Mouse (Mus musculus): ENCODE data around the gene Zfp512. TPM values are rescaled to one million over a fixed set of nuclear protein-coding genes. Genes with fewer than 3 reads are reported as not detected.
A peak's percentile ranks its signal among the peaks of the same experiment; 100 is the strongest.
"Not testable (repeated sequence)": the region's sequence is repeated elsewhere in the genome, so short reads cannot be mapped to it uniquely, and the experiment has no call there.

Zfp512 gene
- polyA plus RNA-seq, 1 experiment, result 30.1 TPM

GRCm38 (mm10) chr5:31487889-31488288 lies 35.7 kb downstream of the Zfp512 start:
- Histone ChIP-seq H3K27ac (ENCODE audit: insufficient read depth, low read length) (no peak overlapping the region), H3K4me3 (ENCODE audit: insufficient read depth, low read length) (no peak overlapping the region), H3K4me1 (ENCODE audit: control insufficient read depth, insufficient read depth, low read length) (no peaks in the 10 kb centered on the region)
- TF ChIP-seq POLR2A (IDR thresholded peaks at IDR 0.05; ENCODE audit: low read depth, low read length) (no peak), CTCF (IDR thresholded peaks at IDR 0.05; ENCODE audit: borderline replicate concordance, insufficient read depth, low read length) (no peak)

GRCm38 (mm10) chr5:31489116-31489769 lies 37.0 kb downstream of the Zfp512 start:
- no peak for TF ChIP-seq POLR2A (IDR thresholded peaks at IDR 0.05; ENCODE audit: low read depth, low read length)
- TF ChIP-seq CTCF (IDR thresholded peaks at IDR 0.05; ENCODE audit: borderline replicate concordance, insufficient read depth, low read length), result no peak
- H3K4me1 ChIP-seq (ENCODE audit: control insufficient read depth, insufficient read depth, low read length), result no peaks in the 10 kb centered on the region

GRCm38 (mm10) chr5:31492031-31492430 lies 39.8 kb downstream of the Zfp512 start:
- no peaks in the 10 kb centered on the region for H3K4me1 ChIP-seq (ENCODE audit: control insufficient read depth, insufficient read depth, low read length)
- H3K27ac ChIP-seq (ENCODE audit: insufficient read depth, low read length), result no peak overlapping the region
- TF ChIP-seq CTCF (IDR thresholded peaks at IDR 0.05; ENCODE audit: borderline replicate concordance, insufficient read depth, low read length) (no peak), POLR2A (IDR thresholded peaks at IDR 0.05; ENCODE audit: low read depth, low read length) (no peak)
- H3K4me3 ChIP-seq (ENCODE audit: insufficient read depth, low read length), result no peak overlapping the region

More at GRCm38 (mm10) chr5:31489116-31489769, 37.0 kb downstream of the Zfp512 start:
- Histone ChIP-seq H3K27ac (ENCODE audit: insufficient read depth, low read length) (no peak overlapping the region), H3K4me3 (ENCODE audit: insufficient read depth, low read length) (no peak overlapping the region)

GRCm38 (mm10) chr5:31494513-31495297 lies 42.5 kb downstream of the Zfp512 start, which contains the start of gene Gpn1:
Gpn1 (plus strand) TSS chr5:31494741.
- H3K4me3 ChIP-seq (ENCODE audit: insufficient read depth, low read length), result peak within 1 kb of the TSS; percentile 98
- H3K27ac ChIP-seq (ENCODE audit: insufficient read depth, low read length), result no peak within 1 kb of the TSS
- TF ChIP-seq POLR2A (IDR thresholded peaks at IDR 0.05; ENCODE audit: low read depth, low read length) (peak; percentile 47), CTCF (IDR thresholded peaks at IDR 0.05; ENCODE audit: borderline replicate concordance, insufficient read depth, low read length) (no peak)
- no peaks in the 10 kb centered on the region for H3K4me1 ChIP-seq (ENCODE audit: control insufficient read depth, insufficient read depth, low read length)

GRCm38 (mm10) chr5:31504843-31505242 lies 52.6 kb downstream of the Zfp512 start:
- Histone ChIP-seq H3K4me1 (ENCODE audit: control insufficient read depth, insufficient read depth, low read length) (no peaks in the 10 kb centered on the region), H3K4me3 (ENCODE audit: insufficient read depth, low read length) (no peak overlapping the region)
- TF ChIP-seq POLR2A (IDR thresholded peaks at IDR 0.05; ENCODE audit: low read depth, low read length) (no peak), CTCF (IDR thresholded peaks at IDR 0.05; ENCODE audit: borderline replicate concordance, insufficient read depth, low read length) (no peak)

GRCm38 (mm10) chr5:31512481-31512880 lies 60.2 kb downstream of the Zfp512 start:
- H3K4me1 ChIP-seq (ENCODE audit: control insufficient read depth, insufficient read depth, low read length), result no peaks in the 10 kb centered on the region
- no peak for TF ChIP-seq POLR2A (IDR thresholded peaks at IDR 0.05; ENCODE audit: low read depth, low read length)
- TF ChIP-seq CTCF (IDR thresholded peaks at IDR 0.05; ENCODE audit: borderline replicate concordance, insufficient read depth, low read length), result no peak

More at GRCm38 (mm10) chr5:31504843-31505242, 52.6 kb downstream of the Zfp512 start:
- H3K27ac ChIP-seq (ENCODE audit: insufficient read depth, low read length), result no peak overlapping the region

GRCm38 (mm10) chr5:31520556-31520955 lies 68.3 kb downstream of the Zfp512 start:
- H3K27ac ChIP-seq (ENCODE audit: insufficient read depth, low read length), result no peak overlapping the region

More at GRCm38 (mm10) chr5:31512481-31512880, 60.2 kb downstream of the Zfp512 start:
- H3K4me3 ChIP-seq (ENCODE audit: insufficient read depth, low read length), result no peak overlapping the region
- no peak overlapping the region for H3K27ac ChIP-seq (ENCODE audit: insufficient read depth, low read length)

GRCm38 (mm10) chr5:31526354-31527116 lies 74.3 kb downstream of the Zfp512 start, which contains the start of gene Slc4a1ap:
Slc4a1ap (plus strand) TSS chr5:31526995.
- Histone ChIP-seq H3K4me3 (ENCODE audit: insufficient read depth, low read length) (peak within 1 kb of the TSS; percentile 90), H3K27ac (ENCODE audit: insufficient read depth, low read length) (0 out of 2 replicates have a peak within 1 kb of the TSS, but pooled peaks have one; percentile 27), H3K4me1 (ENCODE audit: control insufficient read depth, insufficient read depth, low read length) (peaks cover 6% of the 10 kb centered on the region; the same call in 1 of the 2 replicates)
- peak; percentile 71 for TF ChIP-seq POLR2A (IDR thresholded peaks at IDR 0.05; ENCODE audit: low read depth, low read length)
- TF ChIP-seq CTCF (IDR thresholded peaks at IDR 0.05; ENCODE audit: borderline replicate concordance, insufficient read depth, low read length), result no peak

More at GRCm38 (mm10) chr5:31520556-31520955, 68.3 kb downstream of the Zfp512 start:
- H3K4me1 ChIP-seq (ENCODE audit: control insufficient read depth, insufficient read depth, low read length), result peaks cover under 1% of the 10 kb centered on the region; the same call in 1 of the 2 replicates
- no peak overlapping the region for H3K4me3 ChIP-seq (ENCODE audit: insufficient read depth, low read length)
- TF ChIP-seq CTCF (IDR thresholded peaks at IDR 0.05; ENCODE audit: borderline replicate concordance, insufficient read depth, low read length), result no peak
- no peak for TF ChIP-seq POLR2A (IDR thresholded peaks at IDR 0.05; ENCODE audit: low read depth, low read length)

- H3K27ac ChIP-seq (ENCODE audit: insufficient read depth, low read length), result no peak overlapping the region
- TF ChIP-seq POLR2A (IDR thresholded peaks at IDR 0.05; ENCODE audit: low read depth, low read length), result no peak
- TF ChIP-seq CTCF (IDR thresholded peaks at IDR 0.05; ENCODE audit: borderline replicate concordance, insufficient read depth, low read length), result no peak
These were observed 75.0 kb downstream of the Zfp512 start for GRCm38 (mm10) chr5:31527117-31527680.

GRCm38 (mm10) chr5:31527707-31528106 lies 75.5 kb downstream of the Zfp512 start, which contains the start of gene Supt7l:
Supt7l (minus strand) TSS chr5:31527807.
- H3K27ac ChIP-seq (ENCODE audit: insufficient read depth, low read length), result 0 out of 2 replicates have a peak within 1 kb of the TSS, but pooled peaks have one; percentile 27
- not testable (repeated sequence) for H3K4me1 ChIP-seq (ENCODE audit: control insufficient read depth, insufficient read depth, low read length)
- H3K4me3 ChIP-seq (ENCODE audit: insufficient read depth, low read length), result peak within 1 kb of the TSS; percentile 90

More at GRCm38 (mm10) chr5:31527117-31527680, 75.0 kb downstream of the Zfp512 start:
- H3K4me3 ChIP-seq (ENCODE audit: insufficient read depth, low read length), result peak overlapping the region; percentile 90
- H3K4me1 ChIP-seq (ENCODE audit: control insufficient read depth, insufficient read depth, low read length), result peaks cover 6% of the 10 kb centered on the region; the same call in 1 of the 2 replicates
